Mouse (Mus musculus): ENCODE results near the gene Olfr583. TPM values are rescaled to one million over a fixed set of nuclear protein-coding genes. Genes with fewer than 3 reads are reported as not detected.

Olfr583 gene
- total RNA-seq (2012; rRNA removed): not detected in 2 replicates
- not detected for polyA plus RNA-seq (2012; ENCODE audit: insufficient read depth in 1 of 2, insufficient read length in 2 of 2, low read depth in 1 of 2, low replicate concordance in 2 of 2, missing spikeins in 1 of 2)

- no peak within 1 kb of the TSS for H3K4me3 ChIP-seq (ENCODE audit: control insufficient read depth in 1 of 2, insufficient read depth in 1 of 2, low read depth in 2 of 2, low read length in 2 of 2)
- H3K9ac ChIP-seq (ENCODE audit: control insufficient read depth, low read depth, low read length, poor library complexity, severe bottlenecking): no peak within 1 kb of the TSS
- no peaks in the 10 kb centered on the region for H3K79me2 ChIP-seq (ENCODE audit: control insufficient read depth, insufficient read depth, low read length, poor library complexity)
- no peaks in the 10 kb centered on the region for H3K9me3 ChIP-seq (replicated peaks; ENCODE audit: insufficient read depth, low read length)
- no peak for DNase-seq (ENCODE audit: low read depth, low spot score)
- no peak for TF ChIP-seq JUND (IDR thresholded peaks at IDR 0.05; ENCODE audit: low read depth, low read length)
- TF ChIP-seq MXI1 (IDR thresholded peaks at IDR 0.05; ENCODE audit: low read depth, low read length): no peak
- no peaks in the 10 kb centered on the region for H3K36me3 ChIP-seq (ENCODE audit: control insufficient read depth in 1 of 2, insufficient read depth in 2 of 2, low read length in 2 of 2)
- no peaks in the 10 kb centered on the region for H3K4me1 ChIP-seq (ENCODE audit: control insufficient read depth in 1 of 2, insufficient read depth in 2 of 2, low read length in 2 of 2)
- no peaks in the 10 kb centered on the region for H3K27me3 ChIP-seq (ENCODE audit: control insufficient read depth in 1 of 2, insufficient read depth in 2 of 2, low read length in 2 of 2)
- H3K27ac ChIP-seq (ENCODE audit: control insufficient read depth, low read depth, low read length): no peak within 1 kb of the TSS
These were observed at the start of gene Olfr583 for GRCm38 (mm10) chr7:103051000-103051399. Gene Olfr583, plus strand, starts transcription at chr7:103051300.

GRCm38 (mm10) chr7:103037724-103038123 lies 13.4 kb upstream of the Olfr583 start, which contains the start of gene Olfr582:
Gene Olfr582, plus strand, starts transcription at chr7:103038024.
- Histone ChIP-seq H3K9me3 (replicated peaks; ENCODE audit: insufficient read depth, low read length) (no peaks in the 10 kb centered on the region), H3K27me3 (ENCODE audit: control insufficient read depth in 1 of 2, insufficient read depth in 2 of 2, low read length in 2 of 2) (no peaks in the 10 kb centered on the region), H3K79me2 (ENCODE audit: control insufficient read depth, insufficient read depth, low read length, poor library complexity) (no peaks in the 10 kb centered on the region), H3K9ac (ENCODE audit: control insufficient read depth, low read depth, low read length, poor library complexity, severe bottlenecking) (no peak within 1 kb of the TSS), H3K36me3 (ENCODE audit: control insufficient read depth in 1 of 2, insufficient read depth in 2 of 2, low read length in 2 of 2) (no peaks in the 10 kb centered on the region), H3K27ac (ENCODE audit: control insufficient read depth, low read depth, low read length) (no peak within 1 kb of the TSS), H3K4me1 (ENCODE audit: control insufficient read depth in 1 of 2, insufficient read depth in 2 of 2, low read length in 2 of 2) (no peaks in the 10 kb centered on the region), H3K4me3 (ENCODE audit: control insufficient read depth in 1 of 2, insufficient read depth in 1 of 2, low read depth in 2 of 2, low read length in 2 of 2) (no peak within 1 kb of the TSS)
- TF ChIP-seq GABPA (IDR thresholded peaks at IDR 0.05; ENCODE audit: low read depth, low read length) (no peak), RAD21 (IDR thresholded peaks at IDR 0.05; ENCODE audit: low read depth, low read length) (no peak), CHD2 (IDR thresholded peaks at IDR 0.05; ENCODE audit: low read length) (no peak), TBP (IDR thresholded peaks at IDR 0.05; ENCODE audit: low read depth, low read length) (no peak), POLR2A (IDR thresholded peaks at IDR 0.05; ENCODE audit: control insufficient read depth in 1 of 2, insufficient read depth in 1 of 2, low read depth in 1 of 2, low read length in 2 of 2, poor library complexity in 1 of 2) (no peak), MXI1 (IDR thresholded peaks at IDR 0.05; ENCODE audit: low read depth, low read length) (no peak), MAFK (IDR thresholded peaks at IDR 0.05; ENCODE audit: borderline replicate concordance, low read depth, low read length) (no peak), GATA1 (IDR thresholded peaks at IDR 0.05; ENCODE audit: low read depth, low read length) (no peak), NRF1 (IDR thresholded peaks at IDR 0.05; ENCODE audit: insufficient read depth, low read depth, low read length, poor library complexity, severe bottlenecking) (no peak), POLR2AphosphoS2 (IDR thresholded peaks at IDR 0.05; ENCODE audit: low read length) (no peak), MEF2A (IDR thresholded peaks at IDR 0.05; ENCODE audit: extremely low read depth, insufficient replicate concordance, low read depth, low read length, poor library complexity, severe bottlenecking) (no peak), EP300 (IDR thresholded peaks at IDR 0.05; ENCODE audit: low read depth in 1 of 2, low read length in 2 of 2) (no peak), KAT2A (conservative IDR thresholded peaks at IDR 0.05; ENCODE audit: low read depth, low read length) (no peak), E2F4 (IDR thresholded peaks at IDR 0.05; ENCODE audit: borderline replicate concordance, low read depth, low read length) (no peak), MAX (IDR thresholded peaks at IDR 0.05; ENCODE audit: low read length) (no peak), MAZ (IDR thresholded peaks at IDR 0.05; ENCODE audit: low read depth, low read length) (no peak), ELF1 (IDR thresholded peaks at IDR 0.05; ENCODE audit: low read depth, low read length) (no peak)
- no peak for DNase-seq (ENCODE audit: low read depth, low spot score)

Measured in MEL (cell line).